Mouse (Mus musculus) liver, adult 2 months (tissue): ENCODE results near the gene Asah2.

ENCODE experiments used
- CTCF ChIP-seq: fragments of 200-500 bp; IDR thresholded peaks from 2 replicates; pipeline ENCODE4 v1.5.1; 2011; ENCODE audit warnings: low read depth, low read length, control low read depth
- POLR2A ChIP-seq: fragments of 200-500 bp; IDR thresholded peaks from 2 replicates; pipeline ENCODE4 v1.6.1; 2011; ENCODE audit warnings: low read length, control low read depth; ENCODE audit not compliant: insufficient read depth; ENCODE audit errors: extremely low read depth

- no peak for TF ChIP-seq CTCF
- TF ChIP-seq POLR2A, result no peak
Measured at GRCm38 (mm10) chr19:32019722-32020121, 88.3 kb downstream of the Asah2 start.
